Mouse (Mus musculus) thymus, adult 2 months (tissue): Measurements from ENCODE around the gene H2-M10.5. TPM values are rescaled to one million over a fixed set of nuclear protein-coding genes. Genes with fewer than 3 reads are reported as not detected.
A peak's percentile ranks its signal among the peaks of the same experiment; 100 is the strongest.
"Not testable (repeated sequence)": the region's sequence is repeated elsewhere in the genome, so short reads cannot be mapped to it uniquely, and the experiment has no call there.

Experiments used
- DNase-seq: peaks from one replicate; pipeline ENCODE4 v3.0.0; 2021
- H3K27ac ChIP-seq: fragments of 200-500 bp; 2 replicates; pipeline ENCODE4 v1.5.1; 2012; ENCODE audit warnings: low read length, control low read depth; ENCODE audit not compliant: control insufficient read depth, insufficient read depth
- H3K27me3 ChIP-seq: fragments of 200-500 bp; 2 replicates; pipeline ENCODE4 v1.6.1; 2012; ENCODE audit warnings: mild to moderate bottlenecking, low read length, moderate library complexity, mixed read lengths; ENCODE audit not compliant: control insufficient read depth, insufficient read depth
- H3K36me3 ChIP-seq: fragments of 200-500 bp; 2 replicates; pipeline ENCODE4 v1.6.1; 2012; ENCODE audit warnings: mild to moderate bottlenecking, low read length, moderate library complexity; ENCODE audit not compliant: control insufficient read depth, insufficient read depth
- H3K4me1 ChIP-seq: fragments of 200-500 bp; replicated peaks from 2 replicates; pipeline ENCODE4 v1.6.1; 2012; ENCODE audit warnings: low read length; ENCODE audit not compliant: control insufficient read depth, insufficient read depth
- H3K4me3 ChIP-seq: fragments of 200-500 bp; 2 replicates; pipeline ENCODE4 v1.5.1; 2012; ENCODE audit warnings: mild to moderate bottlenecking, low read length, control low read depth, moderate library complexity; ENCODE audit not compliant: control insufficient read depth, insufficient read depth
- CTCF ChIP-seq: fragments of 200-500 bp; IDR thresholded peaks from 2 replicates; pipeline ENCODE4 v1.5.1; 2012; ENCODE audit warnings: mild to moderate bottlenecking, control low read depth, low read length, moderate library complexity, borderline replicate concordance; ENCODE audit not compliant: control insufficient read depth, poor library complexity, insufficient read depth; ENCODE audit errors: extremely low read depth
- POLR2A ChIP-seq: fragments of 200-500 bp; IDR thresholded peaks from 2 replicates; pipeline ENCODE4 v1.6.1; 2012; ENCODE audit warnings: mild to moderate bottlenecking, low read length, control low read depth, moderate library complexity; ENCODE audit not compliant: control insufficient read depth, poor library complexity, insufficient read depth; ENCODE audit errors: extremely low read depth
- WGBS: fragments of 180-500 bp; shearing (Covaris S2); methylation state at CpG from one replicate; pipeline ENCODE4 v1.1.7; 2018; 5-methylcytosine and 5-hydroxymethylcytosine counted together
- polyA plus RNA-seq: library from polyadenylated mRNA; depleted of rRNA; stranded (reverse); fragments of >200 nt; gene quantifications from 2 replicates; pipeline ENCODE4 v1.2.3, GENCODE M21; 2012; rRNA removed

H2-M10.5 gene
- polyA plus RNA-seq, result 0.16 and 0.32 TPM in 2 replicates

DNA sequence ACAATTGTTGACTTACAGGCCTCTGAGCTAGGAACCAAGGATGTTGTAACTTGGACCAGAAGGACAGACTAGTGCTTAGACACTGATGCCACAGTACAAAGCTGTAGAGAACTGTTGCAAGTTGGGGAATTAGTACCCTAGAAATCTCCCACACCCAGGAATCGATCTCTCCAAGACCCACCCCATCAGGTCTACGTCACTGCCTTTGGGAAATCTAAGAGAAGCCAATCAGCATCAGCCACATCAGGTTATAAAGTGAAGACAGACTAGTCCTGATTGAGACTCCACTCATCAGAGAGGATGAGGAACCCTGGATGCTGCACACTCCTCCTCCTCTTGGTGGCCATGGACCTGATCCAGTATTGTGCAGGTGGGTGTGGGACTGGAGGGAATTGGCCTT lies at the start of gene H2-M10.5:
H2-M10.5 (plus strand) TSS at position 301 of the 400 bp plus-strand sequence.
- WGBS, result 98% methylated on average over 2 of the region's 2 CpGs
- not testable (repeated sequence) for DNase-seq, H3K4me3 ChIP-seq, H3K4me1 ChIP-seq, H3K27me3 ChIP-seq, H3K27ac ChIP-seq, H3K36me3 ChIP-seq

DNA sequence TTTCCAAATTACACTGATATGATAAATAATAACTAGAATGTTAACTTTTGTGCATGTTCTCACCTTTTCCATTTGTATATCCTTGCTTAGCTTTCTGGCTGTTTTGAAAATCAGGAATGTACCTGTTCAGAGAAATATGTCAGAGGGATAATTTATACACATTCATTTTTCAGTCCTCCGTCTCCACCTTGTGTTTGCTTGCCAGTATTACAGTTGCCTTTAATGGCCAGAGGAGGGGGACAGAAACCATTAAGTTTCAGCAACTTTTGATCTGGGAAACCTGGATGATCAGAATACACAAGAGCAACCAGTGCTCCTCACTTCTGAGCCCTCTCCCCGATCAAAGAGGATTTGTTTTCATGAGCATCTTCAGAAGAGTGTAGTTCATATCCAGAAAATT lies 46.7 kb upstream of the H2-M10.5 start:
- TF ChIP-seq POLR2A, result no peak
- TF ChIP-seq CTCF, result no peak
- DNase-seq, result peak; percentile 4
- H3K4me3 ChIP-seq, result no peak overlapping the region
- no peak overlapping the region for H3K27ac ChIP-seq
- WGBS, result 19% methylated on average over 2 of the region's 2 CpGs
- H3K4me1 ChIP-seq, result no peaks in the 10 kb centered on the region
- H3K36me3 ChIP-seq, result no peaks in the 10 kb centered on the region
- H3K27me3 ChIP-seq, result no peaks in the 10 kb centered on the region

DNA sequence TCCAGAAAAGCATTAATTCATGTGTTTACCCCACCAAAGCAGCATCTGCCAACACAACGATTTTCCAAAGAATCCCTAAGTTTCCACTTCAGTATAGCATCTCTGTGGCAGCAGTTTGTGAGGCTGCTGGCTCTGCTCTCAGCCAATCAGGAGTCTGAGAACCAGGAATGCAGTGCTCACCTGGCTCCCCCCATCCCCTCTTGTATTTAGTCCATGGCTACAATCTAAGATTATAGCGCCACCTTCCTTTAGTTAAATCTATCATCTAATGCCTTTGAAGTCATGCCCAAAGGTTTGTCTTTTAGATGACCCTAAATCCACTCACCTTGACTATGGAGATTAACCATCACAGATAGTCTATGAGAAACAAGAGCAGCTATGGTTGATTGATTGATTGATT lies 8.9 kb upstream of the H2-M10.5 start:
- Histone ChIP-seq H3K36me3 (no peaks in the 10 kb centered on the region), H3K27me3 (no peaks in the 10 kb centered on the region), H3K4me3 (no peak overlapping the region), H3K4me1 (no peaks in the 10 kb centered on the region), H3K27ac (no peak overlapping the region)
- WGBS, result 62% methylated on average over 2 of the region's 2 CpGs
- DNase-seq, result no peak
- TF ChIP-seq CTCF (no peak), POLR2A (no peak)

DNA sequence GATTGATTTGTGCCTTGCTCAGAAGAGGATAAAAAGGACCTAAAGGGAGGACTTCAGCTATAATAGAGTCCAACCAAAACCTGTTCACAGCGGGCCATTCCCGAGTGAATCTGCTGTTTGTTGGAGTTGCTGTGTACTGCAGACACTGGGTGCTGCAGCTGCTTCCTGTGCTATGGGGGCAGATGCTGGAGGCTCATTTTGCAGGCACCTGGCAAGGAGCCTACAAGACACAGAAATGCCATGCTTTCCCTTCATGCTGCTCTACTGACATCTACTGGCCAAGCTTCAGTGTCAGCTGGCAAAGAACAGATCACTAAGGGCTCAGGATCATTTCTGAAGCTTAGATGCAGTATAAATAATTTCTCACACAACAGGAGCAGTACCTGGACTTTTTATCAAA lies 8.5 kb upstream of the H2-M10.5 start:
- H3K27ac ChIP-seq, H3K36me3 ChIP-seq, H3K4me1 ChIP-seq, H3K27me3 ChIP-seq, H3K4me3 ChIP-seq: not testable (repeated sequence)
- 3% methylated on average over 2 of the region's 2 CpGs for WGBS
- DNase-seq, result peak; percentile 23

DNA sequence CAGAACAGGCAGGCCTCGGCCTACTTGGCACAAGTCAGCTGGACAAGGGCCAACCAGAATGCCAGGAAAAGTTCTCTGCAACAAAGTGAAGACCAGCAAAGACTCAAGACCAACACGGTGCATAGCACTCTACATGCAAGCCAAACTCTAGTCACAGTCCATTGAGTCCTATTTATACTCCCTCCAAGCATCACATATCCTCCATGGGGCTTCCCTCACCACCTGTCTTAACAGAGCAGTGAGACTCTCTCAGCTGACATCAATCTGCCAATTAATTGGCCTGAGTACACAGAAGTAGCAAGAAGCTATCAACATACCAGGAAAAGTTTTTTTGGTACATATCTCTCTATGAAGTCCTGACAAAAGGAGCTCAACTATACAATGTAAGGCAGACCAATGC lies 7.3 kb upstream of the H2-M10.5 start:
- H3K4me1 ChIP-seq, H3K36me3 ChIP-seq, H3K27me3 ChIP-seq, H3K4me3 ChIP-seq, DNase-seq, H3K27ac ChIP-seq: not testable (repeated sequence)
- WGBS, result 74% methylated on average over 2 of the region's 2 CpGs

DNA sequence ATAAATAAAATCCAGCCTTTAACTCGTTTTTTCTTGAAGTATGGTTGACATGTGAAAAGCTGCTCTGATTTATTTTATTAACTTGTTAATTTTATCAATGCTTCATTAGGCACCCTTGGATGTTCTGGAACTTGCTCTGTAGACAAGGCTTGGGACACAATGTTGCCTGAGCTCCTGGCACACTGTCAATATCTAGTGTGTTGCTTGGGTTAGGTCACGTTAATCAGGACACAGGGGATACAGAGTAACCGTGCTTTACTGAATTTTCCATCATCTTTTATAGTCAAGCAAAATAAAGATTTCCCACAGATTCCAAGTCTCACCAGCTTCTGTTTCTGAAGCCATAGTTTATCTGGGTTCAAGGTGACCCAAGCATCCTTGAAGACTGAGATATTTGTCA lies 8.8 kb downstream of the H2-M10.5 start:
- H3K4me3 ChIP-seq, result no peak overlapping the region
- 69% methylated on average over 3 of the region's 3 CpGs for WGBS
- H3K27me3 ChIP-seq, result no peaks in the 10 kb centered on the region
- H3K27ac ChIP-seq, result no peak overlapping the region
- no peak for DNase-seq
- TF ChIP-seq CTCF, result no peak
- no peaks in the 10 kb centered on the region for H3K36me3 ChIP-seq
- no peaks in the 10 kb centered on the region for H3K4me1 ChIP-seq

DNA sequence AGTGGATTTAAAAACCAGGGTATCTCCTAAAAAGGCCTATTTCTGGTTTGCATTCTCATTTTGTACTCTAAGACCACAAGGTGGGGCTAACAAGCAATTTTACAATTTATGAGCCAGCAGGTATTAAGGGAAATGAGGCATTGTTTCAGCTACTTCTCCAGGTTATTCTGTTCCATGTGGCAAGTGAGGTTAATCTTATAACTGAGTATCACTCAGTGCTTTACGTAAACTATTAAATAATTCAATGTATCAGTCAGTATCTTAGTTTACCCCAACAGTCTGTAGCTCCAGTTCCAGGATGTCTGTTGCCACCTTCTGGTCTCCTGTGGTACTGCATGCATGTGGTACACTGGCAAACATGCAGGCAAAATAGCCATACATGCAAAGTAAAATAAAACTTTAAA lies 13.8 kb downstream of the H2-M10.5 start:
- H3K36me3 ChIP-seq, H3K27ac ChIP-seq, H3K4me1 ChIP-seq, H3K27me3 ChIP-seq, H3K4me3 ChIP-seq: not testable (repeated sequence)
- DNase-seq, result peak; percentile 38
- 44% methylated on average over 1 of the region's 1 CpGs for WGBS

DNA sequence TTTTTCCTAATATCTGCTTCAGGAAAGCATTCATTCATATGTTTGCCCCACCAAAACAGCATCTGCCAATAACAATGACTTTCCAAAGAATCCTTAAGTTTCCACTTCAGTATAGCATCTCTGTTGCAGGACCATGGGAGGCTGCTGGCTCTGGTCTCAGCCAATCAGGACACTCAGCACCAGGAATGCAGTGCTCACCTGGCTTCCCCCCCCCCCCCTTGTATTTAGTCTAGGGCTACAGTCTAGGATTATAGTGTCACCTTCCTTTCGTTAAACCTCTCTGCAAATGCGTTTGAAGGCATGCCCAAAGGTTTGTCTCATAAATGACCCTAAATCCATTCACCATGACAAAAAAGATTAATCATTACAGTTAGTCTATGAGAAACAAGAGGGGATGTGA lies 15.6 kb downstream of the H2-M10.5 start:
- no peak overlapping the region for H3K27ac ChIP-seq
- WGBS, result 88% methylated on average over 2 of the region's 2 CpGs
- TF ChIP-seq POLR2A (no peak), CTCF (no peak)
- no peaks in the 10 kb centered on the region for H3K36me3 ChIP-seq
- no peaks in the 10 kb centered on the region for H3K4me1 ChIP-seq
- no peak overlapping the region for H3K4me3 ChIP-seq
- no peak for DNase-seq
- no peaks in the 10 kb centered on the region for H3K27me3 ChIP-seq
